Mouse (Mus musculus): ENCODE measurements around the gene Serpine1.

The Serpine1 gene

GRCm38 (mm10) chr5:137012401-137012950, 59.6 kb downstream of the Serpine1 start:
- DNase-seq (ENCODE audit: low read depth) = no peak

All from induced T-regulatory cell, adult 2 months (primary cell).